Mouse (Mus musculus): ENCODE data around the gene B3gnt2. TPM values are rescaled to one million over a fixed set of nuclear protein-coding genes. Genes with fewer than 3 reads are reported as not detected.

Gene B3gnt2
- polyA plus RNA-seq, 1 experiment from 2014 or later: 2.0 TPM

DNA sequence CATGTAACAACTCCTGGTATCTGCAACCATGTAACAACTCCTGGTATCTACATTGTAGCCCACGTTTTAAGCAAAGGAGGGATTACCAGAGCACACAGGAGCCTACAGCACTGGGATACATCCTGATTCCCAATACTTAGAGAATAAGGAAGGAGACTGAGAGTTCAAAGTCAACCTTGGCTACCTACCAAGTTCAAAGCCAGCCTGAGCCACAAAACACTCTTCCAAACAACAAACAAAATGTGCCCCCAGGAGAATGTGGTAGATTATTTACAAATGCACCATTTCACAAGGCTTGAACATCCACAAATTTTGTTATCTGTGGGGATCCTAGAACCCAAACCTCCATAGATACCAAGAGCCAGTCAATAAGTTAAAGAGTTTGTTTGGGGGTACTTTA lies 22.4 kb downstream of the B3gnt2 start:
- H3K4me2 ChIP-seq: no peak overlapping the region
- no peak overlapping the region for H3K27ac ChIP-seq
- H3K4me3 ChIP-seq: no peak overlapping the region
- H3K9me3 ChIP-seq: no peaks in the 10 kb centered on the region
- ATAC-seq (replicated peaks): no peak
- H3K36me3 ChIP-seq (replicated peaks): no peaks in the 10 kb centered on the region
- H3K9ac ChIP-seq: no peak overlapping the region
- 61% methylated on average over 1 of the region's 1 CpGs for WGBS
- no peaks in the 10 kb centered on the region for H3K27me3 ChIP-seq (replicated peaks)
- no peaks in the 10 kb centered on the region for H3K4me1 ChIP-seq

DNA sequence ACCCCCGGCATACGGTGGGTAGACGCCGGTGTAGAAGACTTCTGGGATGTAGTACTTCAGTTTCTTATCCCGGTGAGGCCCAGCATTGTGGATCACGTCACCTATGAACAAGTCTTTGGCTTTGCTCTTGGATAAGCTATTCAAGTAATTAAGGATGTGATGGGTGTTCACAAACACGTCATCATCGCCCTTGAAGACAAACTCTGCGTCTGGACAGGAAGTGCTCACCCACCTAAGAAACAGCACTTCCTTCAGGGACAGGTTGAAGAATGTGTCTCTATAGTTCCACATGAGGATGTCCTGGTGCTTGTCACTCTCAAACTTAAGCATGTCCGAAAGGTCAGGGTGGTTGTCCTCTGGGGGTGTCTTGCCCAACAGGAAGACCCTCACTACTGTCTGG lies 24.5 kb downstream of the B3gnt2 start:
- no peaks in the 10 kb centered on the region for H3K27me3 ChIP-seq (replicated peaks)
- ATAC-seq (replicated peaks): no peak
- no peaks in the 10 kb centered on the region for H3K4me1 ChIP-seq
- H3K4me2 ChIP-seq: no peak overlapping the region
- WGBS: 94% methylated on average over 10 of the region's 10 CpGs
- H3K9ac ChIP-seq: no peak overlapping the region
- H3K27ac ChIP-seq: no peak overlapping the region
- H3K4me3 ChIP-seq: no peak overlapping the region
- H3K9me3 ChIP-seq: no peaks in the 10 kb centered on the region
- H3K36me3 ChIP-seq (replicated peaks): no peaks in the 10 kb centered on the region

DNA sequence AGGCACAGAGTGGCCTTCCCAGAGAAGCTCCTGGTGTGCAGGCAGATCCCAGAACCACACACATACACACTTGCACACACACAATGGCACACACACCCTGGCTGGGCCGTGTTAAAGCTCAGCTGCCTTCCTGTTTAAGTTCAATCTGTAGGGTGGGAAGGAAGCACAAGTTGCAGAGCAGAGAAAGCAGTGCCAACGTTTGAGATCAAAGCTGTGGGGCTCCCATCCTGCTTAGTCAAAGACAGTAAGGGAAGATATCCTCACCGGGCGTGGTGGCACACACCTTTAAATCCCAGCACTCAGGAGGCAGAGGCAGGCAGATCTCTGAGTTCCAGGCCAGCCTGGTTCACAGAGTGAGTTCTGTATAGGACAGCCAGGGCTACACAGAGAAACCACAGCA lies 28.2 kb downstream of the B3gnt2 start:
- Histone ChIP-seq H3K36me3 (replicated peaks) (no peaks in the 10 kb centered on the region), H3K4me3 (no peak overlapping the region), H3K4me2 (no peak overlapping the region), H3K4me1 (no peaks in the 10 kb centered on the region), H3K27me3 (replicated peaks) (no peaks in the 10 kb centered on the region), H3K27ac (no peak overlapping the region), H3K9ac (no peak overlapping the region), H3K9me3 (no peaks in the 10 kb centered on the region)
- WGBS: 78% methylated on average over 4 of the region's 4 CpGs
- ATAC-seq (replicated peaks): no peak

DNA sequence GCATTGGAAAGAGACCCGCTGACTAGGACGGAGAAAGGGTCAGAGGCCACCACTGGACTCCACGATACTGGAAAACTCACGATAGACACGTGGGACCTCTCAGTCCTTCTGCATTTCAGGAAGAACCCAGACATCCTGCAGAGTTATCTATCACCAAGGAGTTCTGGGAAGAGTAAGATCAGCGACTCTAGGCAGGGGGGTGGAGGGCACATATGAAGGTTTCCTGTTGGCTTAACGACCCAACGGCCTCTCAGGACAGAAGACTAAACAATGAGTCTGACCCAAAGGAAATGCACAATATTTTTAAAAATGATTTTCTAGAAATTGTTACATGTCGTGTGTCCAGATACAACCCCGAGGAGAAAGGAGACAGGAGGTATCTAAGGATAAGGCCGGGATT lies 28.8 kb downstream of the B3gnt2 start:
- 89% methylated on average over 11 of the region's 11 CpGs for WGBS
- Histone ChIP-seq H3K27me3 (replicated peaks) (no peaks in the 10 kb centered on the region), H3K4me3 (no peak overlapping the region), H3K4me2 (no peak overlapping the region), H3K9me3 (no peaks in the 10 kb centered on the region), H3K36me3 (replicated peaks) (no peaks in the 10 kb centered on the region), H3K9ac (no peak overlapping the region), H3K4me1 (no peaks in the 10 kb centered on the region), H3K27ac (no peak overlapping the region)
- ATAC-seq (replicated peaks): no peak

DNA sequence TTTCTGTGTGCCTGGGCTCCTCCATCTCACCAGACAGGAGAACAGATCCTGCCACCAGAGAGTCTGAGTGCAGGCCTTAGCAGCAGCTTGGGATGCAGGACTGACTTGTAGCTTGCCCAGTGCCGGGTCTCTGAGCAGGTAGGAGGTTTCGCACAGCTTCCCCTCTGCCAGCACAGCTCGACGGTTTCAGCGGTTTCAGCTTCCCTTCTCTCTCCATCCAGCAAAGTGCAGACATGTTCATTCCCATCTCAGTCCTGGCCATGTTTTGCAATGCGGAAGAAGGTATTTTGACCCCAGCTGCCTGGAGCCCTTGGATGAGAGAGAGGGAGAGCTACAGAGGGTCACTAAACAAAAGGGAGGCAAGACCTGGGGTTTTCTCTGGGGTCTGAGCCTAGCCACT lies 30.1 kb downstream of the B3gnt2 start:
- Histone ChIP-seq H3K36me3 (replicated peaks) (no peaks in the 10 kb centered on the region), H3K27me3 (replicated peaks) (no peaks in the 10 kb centered on the region), H3K4me1 (no peaks in the 10 kb centered on the region), H3K9me3 (no peaks in the 10 kb centered on the region), H3K27ac (no peak overlapping the region), H3K4me3 (no peak overlapping the region), H3K9ac (no peak overlapping the region), H3K4me2 (no peak overlapping the region)
- 67% methylated on average over 6 of the region's 6 CpGs for WGBS
- no peak for ATAC-seq (replicated peaks)

DNA sequence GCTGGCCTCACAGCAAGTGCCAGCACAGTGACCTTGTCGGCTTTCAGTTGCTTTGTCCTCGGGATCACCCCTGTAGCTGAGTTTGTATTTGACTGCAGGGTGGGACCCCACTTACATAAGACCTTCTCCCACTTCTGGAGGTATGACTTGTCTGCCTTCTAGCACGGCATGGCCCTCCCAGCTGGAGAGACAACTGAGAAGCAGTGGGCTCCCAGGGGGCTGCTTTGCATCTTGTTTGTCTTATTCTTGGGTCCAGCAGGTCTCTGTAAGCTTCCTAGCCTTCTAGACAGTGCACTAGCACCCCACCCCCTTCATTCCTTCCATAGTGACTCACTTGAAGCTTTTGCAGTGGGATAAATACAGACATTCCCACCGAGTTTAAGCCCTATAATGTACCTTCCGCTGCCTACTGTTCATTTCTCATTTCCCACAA lies 30.6 kb downstream of the B3gnt2 start:
- Histone ChIP-seq H3K4me1 (no peaks in the 10 kb centered on the region), H3K9ac (no peak overlapping the region), H3K27me3 (replicated peaks) (no peaks in the 10 kb centered on the region), H3K36me3 (replicated peaks) (no peaks in the 10 kb centered on the region), H3K4me3 (no peak overlapping the region), H3K4me2 (no peak overlapping the region), H3K27ac (no peak overlapping the region), H3K9me3 (no peaks in the 10 kb centered on the region)
- WGBS: 52% methylated on average over 5 of the region's 5 CpGs
- ATAC-seq (replicated peaks): no peak

DNA sequence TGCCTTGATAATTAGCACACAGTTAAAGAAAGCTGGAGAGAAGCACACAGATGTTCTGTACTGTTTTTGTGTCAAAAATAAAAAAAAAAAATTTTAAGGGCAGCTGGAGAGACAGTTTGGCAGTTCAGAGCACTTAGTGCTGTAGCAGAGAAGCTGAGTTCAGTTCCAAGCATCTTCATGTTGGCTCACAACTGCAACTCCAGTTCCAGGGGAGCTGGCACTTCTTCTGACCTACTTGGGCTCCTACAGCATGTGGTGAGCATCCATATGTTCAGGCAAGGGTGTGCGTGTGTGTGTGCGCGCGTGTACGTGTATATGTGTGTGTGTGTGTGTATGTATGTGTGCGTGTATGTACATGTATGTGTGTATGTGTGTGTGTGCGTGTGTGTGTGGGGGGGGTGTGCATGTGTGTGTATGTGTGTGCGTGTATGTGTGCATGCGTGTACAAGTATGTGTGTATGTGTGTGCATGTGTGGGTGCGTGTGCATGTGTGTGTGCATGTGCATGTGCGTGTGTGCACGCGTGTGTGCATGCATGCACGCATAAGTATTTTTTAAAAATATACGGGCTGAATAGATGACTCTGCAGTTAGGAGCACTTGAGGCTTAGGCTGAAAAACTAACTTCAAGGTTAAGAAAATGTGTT lies 31.7 kb downstream of the B3gnt2 start:
- Histone ChIP-seq H3K36me3 (replicated peaks) (no peaks in the 10 kb centered on the region), H3K9ac (no peak overlapping the region), H3K27ac (no peak overlapping the region), H3K4me3 (no peak overlapping the region), H3K4me1 (no peaks in the 10 kb centered on the region), H3K27me3 (replicated peaks) (no peaks in the 10 kb centered on the region), H3K9me3 (no peaks in the 10 kb centered on the region), H3K4me2 (no peak overlapping the region)
- 98% methylated on average over 15 of the region's 15 CpGs for WGBS
- no peak for ATAC-seq (replicated peaks)

DNA sequence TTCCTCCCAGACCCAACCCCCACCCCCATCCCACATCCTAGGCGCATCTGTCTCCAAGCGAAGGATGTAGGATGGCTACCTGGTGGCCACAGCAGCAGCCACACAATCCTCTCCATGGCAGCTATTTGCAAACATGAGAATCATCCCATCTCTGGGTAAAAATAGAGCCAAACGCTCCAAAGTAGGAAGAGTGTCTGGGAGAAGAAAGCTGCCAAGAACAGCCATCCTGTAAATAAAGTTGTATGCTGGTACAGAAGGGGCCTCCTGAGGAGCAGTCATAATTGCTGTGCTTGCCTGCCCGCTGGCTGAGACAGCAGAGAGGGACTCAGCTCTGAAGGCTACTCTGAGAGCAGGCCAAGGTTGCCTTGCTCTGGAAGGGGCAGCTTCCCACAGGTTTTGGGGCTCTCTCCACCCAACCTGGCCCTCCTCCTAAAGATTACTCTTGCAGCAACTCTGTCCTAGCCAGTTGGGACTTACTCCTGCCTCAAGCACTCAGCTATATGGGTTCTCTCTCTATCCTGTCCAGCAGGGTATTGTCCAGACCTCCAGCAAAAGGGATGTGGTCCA lies 33.2 kb downstream of the B3gnt2 start:
- no peaks in the 10 kb centered on the region for H3K27me3 ChIP-seq (replicated peaks)
- H3K4me1 ChIP-seq: no peaks in the 10 kb centered on the region
- no peaks in the 10 kb centered on the region for H3K9me3 ChIP-seq
- H3K27ac ChIP-seq: no peak overlapping the region
- H3K4me3 ChIP-seq: no peak overlapping the region
- no peak overlapping the region for H3K4me2 ChIP-seq
- no peak for ATAC-seq (replicated peaks)
- H3K9ac ChIP-seq: no peak overlapping the region
- no peaks in the 10 kb centered on the region for H3K36me3 ChIP-seq (replicated peaks)
- 85% methylated on average over 4 of the region's 4 CpGs for WGBS

DNA sequence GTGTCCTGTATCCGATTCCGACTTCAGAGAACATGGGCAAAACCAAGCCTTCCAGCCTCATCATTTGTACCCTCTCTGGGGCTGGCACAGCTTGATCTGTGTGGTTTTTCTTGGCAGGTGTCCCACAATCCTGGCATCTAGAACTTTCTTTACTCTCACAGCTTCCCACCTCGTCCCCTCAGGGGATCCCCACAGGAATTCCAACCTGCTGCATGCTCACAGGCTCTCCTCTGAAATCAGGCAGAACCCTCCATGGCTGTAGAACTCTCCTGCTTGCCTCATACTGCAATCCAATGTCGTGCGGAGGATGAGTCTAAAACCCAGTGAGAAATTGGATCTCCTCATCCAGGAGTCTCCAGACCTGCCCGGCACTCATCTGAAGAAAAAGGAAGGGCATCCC lies 34.1 kb downstream of the B3gnt2 start:
- 97% methylated on average over 6 of the region's 6 CpGs for WGBS
- Histone ChIP-seq H3K9ac (no peak overlapping the region), H3K27me3 (replicated peaks) (no peaks in the 10 kb centered on the region)

DNA sequence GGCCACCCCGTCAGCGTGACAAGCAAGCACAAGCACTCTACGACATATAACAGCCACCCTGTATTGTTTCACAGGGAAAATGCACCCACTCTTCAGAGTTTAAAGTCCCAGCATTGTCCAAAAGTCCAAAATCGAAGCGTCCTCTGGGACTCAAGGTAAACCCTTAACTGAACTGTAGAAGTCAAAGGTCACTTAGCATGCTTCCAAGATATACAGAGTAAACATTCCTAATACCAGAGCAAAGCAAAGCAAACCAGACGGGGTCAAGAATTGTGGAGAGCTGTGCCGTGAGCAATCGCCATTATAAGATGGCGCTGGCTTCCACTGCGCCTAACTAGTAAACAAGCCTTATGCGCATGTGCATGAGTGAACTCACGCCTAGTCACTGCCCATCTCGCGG lies 34.7 kb downstream of the B3gnt2 start:
- H3K36me3 ChIP-seq (replicated peaks): no peaks in the 10 kb centered on the region
- H3K27me3 ChIP-seq (replicated peaks): no peaks in the 10 kb centered on the region
- no peaks in the 10 kb centered on the region for H3K4me1 ChIP-seq
- no peak overlapping the region for H3K9ac ChIP-seq
- no peak overlapping the region for H3K4me2 ChIP-seq
- no peaks in the 10 kb centered on the region for H3K9me3 ChIP-seq
- 97% methylated on average over 14 of the region's 14 CpGs for WGBS
- H3K4me3 ChIP-seq: no peak overlapping the region
- no peak overlapping the region for H3K27ac ChIP-seq
- ATAC-seq (replicated peaks): no peak

More for the DNA sequence above, 34.1 kb downstream of the B3gnt2 start:
- Histone ChIP-seq H3K4me2 (no peak overlapping the region), H3K4me1 (no peaks in the 10 kb centered on the region), H3K9me3 (no peaks in the 10 kb centered on the region), H3K36me3 (replicated peaks) (no peaks in the 10 kb centered on the region), H3K4me3 (no peak overlapping the region), H3K27ac (no peak overlapping the region)
- no peak for ATAC-seq (replicated peaks)

DNA sequence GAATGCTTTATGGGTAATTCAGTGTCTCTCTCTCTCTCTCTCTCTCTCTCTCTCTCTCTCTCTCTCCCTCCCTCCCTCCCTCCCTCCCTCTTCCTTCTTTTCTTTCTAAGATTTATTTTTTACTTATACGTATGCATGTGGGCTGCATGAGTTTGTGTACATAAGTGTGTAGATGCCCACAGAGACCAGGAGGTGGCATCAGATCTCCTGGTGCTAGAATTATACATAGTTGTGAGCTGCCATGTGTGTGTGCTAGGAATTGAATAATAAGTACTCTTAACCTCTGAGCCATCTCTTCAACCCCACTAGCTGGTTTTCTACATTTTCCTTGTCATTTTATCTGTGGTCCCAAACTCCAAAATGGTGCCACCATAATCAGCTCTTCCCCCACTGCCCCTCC lies 35.2 kb downstream of the B3gnt2 start:
- no peak overlapping the region for H3K27ac ChIP-seq

DNA sequence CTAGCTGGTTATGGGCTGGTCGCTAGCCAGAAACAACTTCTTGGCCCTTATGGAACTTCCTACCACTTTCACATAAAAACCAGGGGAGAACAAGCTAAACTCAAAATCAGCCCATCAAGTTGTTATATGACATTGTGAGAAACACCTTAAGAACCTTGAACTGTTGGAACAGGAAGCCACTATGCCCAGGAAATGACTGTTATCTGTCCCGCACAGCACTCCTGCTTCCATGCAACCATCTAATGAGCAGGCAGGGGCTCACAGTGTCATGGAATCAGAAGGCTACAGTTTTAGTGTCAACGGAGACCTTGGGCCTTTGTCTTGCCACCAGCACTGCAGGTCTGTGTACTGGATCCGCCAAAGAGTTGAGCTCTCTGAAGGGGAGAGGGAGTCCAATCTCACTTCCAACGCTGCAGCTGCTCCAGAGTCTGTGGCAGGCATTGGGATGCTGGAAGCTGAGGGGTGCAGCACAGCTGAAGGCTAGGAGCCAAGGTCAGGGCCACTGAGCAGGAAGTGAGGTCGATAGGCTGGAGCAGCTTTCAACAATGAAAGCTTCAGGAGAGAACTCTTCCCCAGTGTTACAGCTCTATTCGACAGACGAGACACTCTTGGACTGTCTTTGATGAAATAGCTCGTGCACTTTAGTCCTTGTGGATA lies 36.6 kb downstream of the B3gnt2 start:
- Histone ChIP-seq H3K4me2 (no peak overlapping the region), H3K9me3 (no peaks in the 10 kb centered on the region), H3K9ac (no peak overlapping the region), H3K27ac (no peak overlapping the region), H3K36me3 (replicated peaks) (no peaks in the 10 kb centered on the region), H3K27me3 (replicated peaks) (no peaks in the 10 kb centered on the region), H3K4me1 (no peaks in the 10 kb centered on the region), H3K4me3 (no peak overlapping the region)
- no peak for ATAC-seq (replicated peaks)
- 81% methylated on average over 9 of the region's 9 CpGs for WGBS

More for the DNA sequence above, 35.2 kb downstream of the B3gnt2 start:
- Histone ChIP-seq H3K4me3 (no peak overlapping the region), H3K4me1 (no peaks in the 10 kb centered on the region), H3K9ac (no peak overlapping the region), H3K27me3 (replicated peaks) (no peaks in the 10 kb centered on the region), H3K9me3 (no peaks in the 10 kb centered on the region), H3K4me2 (no peak overlapping the region), H3K36me3 (replicated peaks) (no peaks in the 10 kb centered on the region)
- WGBS: 95% methylated on average over 1 of the region's 1 CpGs
- ATAC-seq (replicated peaks): no peak

DNA sequence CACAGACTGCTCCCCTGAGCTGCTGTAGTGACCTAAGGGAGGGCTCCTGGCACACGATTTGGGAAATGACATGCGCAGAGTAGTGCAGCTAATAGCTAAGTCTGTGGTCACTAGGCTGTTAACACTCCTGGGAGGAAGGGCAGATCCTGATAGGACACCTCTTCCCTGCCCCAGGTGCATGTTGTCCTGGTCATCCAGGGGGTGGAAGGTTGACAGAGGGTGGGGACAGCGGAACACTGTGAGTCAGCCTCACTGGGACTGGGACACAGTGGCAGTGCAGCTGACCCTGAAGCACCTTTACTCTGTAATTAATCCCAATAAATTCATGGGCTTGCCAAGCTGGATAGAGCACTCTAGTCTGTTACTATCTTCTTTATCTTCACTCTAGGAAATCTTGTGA lies 39.5 kb downstream of the B3gnt2 start:
- no peaks in the 10 kb centered on the region for H3K4me1 ChIP-seq
- no peak for ATAC-seq (replicated peaks)
- no peak overlapping the region for H3K4me3 ChIP-seq
- WGBS: 94% methylated on average over 3 of the region's 3 CpGs
- H3K9me3 ChIP-seq: no peaks in the 10 kb centered on the region
- H3K27ac ChIP-seq: no peak overlapping the region
- H3K36me3 ChIP-seq (replicated peaks): no peaks in the 10 kb centered on the region
- H3K9ac ChIP-seq: no peak overlapping the region
- H3K4me2 ChIP-seq: no peak overlapping the region
- H3K27me3 ChIP-seq (replicated peaks): no peaks in the 10 kb centered on the region
